Mouse (Mus musculus) spleen, adult 2 months (tissue): ENCODE data around the gene Arhgdib. TPM values are rescaled to one million over a fixed set of nuclear protein-coding genes. Genes with fewer than 3 reads are reported as not detected.

Experiments
- DNase-seq, 2 experiments: peaks; one replicate each; pipeline versions ENCODE4 v3.0.0 to v3.0.0-alpha.2; 2012 to 2021; ENCODE audit warnings: low spot score in 2 of 2, low read depth in 1 of 2
- H3K27ac ChIP-seq: fragments of 200-500 bp; 2 replicates; pipeline ENCODE4 v1.5.1; 2012; ENCODE audit warnings: low read length, inconsistent platforms; ENCODE audit not compliant: insufficient read depth
- H3K27me3 ChIP-seq: fragments of 200-500 bp; 2 replicates; pipeline ENCODE4 v1.6.1; 2012; ENCODE audit warnings: mild to moderate bottlenecking, moderate library complexity, low read length, inconsistent platforms; ENCODE audit not compliant: control insufficient read depth, insufficient read depth
- H3K36me3 ChIP-seq: fragments of 200-500 bp; 2 replicates; pipeline ENCODE4 v1.6.1; 2012; ENCODE audit warnings: mild to moderate bottlenecking, low read length, inconsistent platforms; ENCODE audit not compliant: control insufficient read depth, insufficient read depth
- H3K4me1 ChIP-seq: fragments of 200-500 bp; 2 replicates; pipeline ENCODE4 v1.6.1; 2011; ENCODE audit warnings: inconsistent platforms; ENCODE audit not compliant: control insufficient read depth, insufficient read depth, insufficient read length
- H3K4me3 ChIP-seq: fragments of 200-500 bp; 2 replicates; pipeline ENCODE4 v1.5.1; 2011; ENCODE audit warnings: mild to moderate bottlenecking, inconsistent platforms; ENCODE audit not compliant: insufficient read depth, insufficient read length; ENCODE audit errors: extremely low read depth
- CTCF ChIP-seq: fragments of 200-500 bp; IDR thresholded peaks from 2 replicates; pipeline ENCODE4 v1.5.1; 2011; ENCODE audit warnings: mild to moderate bottlenecking, inconsistent platforms; ENCODE audit not compliant: insufficient read depth, insufficient read length, insufficient replicate concordance; ENCODE audit errors: extremely low read depth
- POLR2A ChIP-seq: fragments of 200-500 bp; IDR thresholded peaks from 2 replicates; pipeline ENCODE4 v1.6.1; 2011; ENCODE audit warnings: low read depth, low read length, inconsistent platforms
- WGBS: fragments of 180-500 bp; shearing (Covaris S2); methylation state at CpG from one replicate; pipeline ENCODE4 v1.1.7; 2018; 5-methylcytosine and 5-hydroxymethylcytosine counted together
- polyA plus RNA-seq: library from polyadenylated mRNA; depleted of rRNA; stranded (reverse); fragments of >200 nt; gene quantifications from 2 replicates; pipeline ENCODE4 v1.2.3, GENCODE M21; 2012

The Arhgdib gene
- polyA plus RNA-seq, 1 experiment = 386 TPM

- peaks cover 19% of the 10 kb centered on the region; the same call in 1 of the 2 replicates for H3K4me1 ChIP-seq
- 44% methylated on average over 9 of the region's 9 CpGs for WGBS
- H3K27ac ChIP-seq = 0 out of 2 replicates have a peak overlapping the region, but pooled peaks have one; percentile 10
- no peak overlapping the region for H3K4me3 ChIP-seq
- TF ChIP-seq CTCF = no peak
- TF ChIP-seq POLR2A = no peak
- DNase-seq = no peak
- H3K27me3 ChIP-seq = no peaks in the 10 kb centered on the region
- no peaks in the 10 kb centered on the region for H3K36me3 ChIP-seq
Measured at GRCm38 (mm10) chr6:136942280-136942679, 581 bp upstream of the Arhgdib start.

GRCm38 (mm10) chr6:136940188-136940960 is 1.3 kb downstream of the Arhgdib start:
- peaks cover 16% of the 10 kb centered on the region; the same call in 1 of the 2 replicates for H3K4me1 ChIP-seq
- peak overlapping the region; percentile 90 for H3K4me3 ChIP-seq
- no peak for TF ChIP-seq POLR2A
- TF ChIP-seq CTCF = no peak; the same call in 1 of the 2 replicates
- peaks cover 8% of the 10 kb centered on the region; the same call in 1 of the 2 replicates for H3K36me3 ChIP-seq
- WGBS = 9% methylated on average over 11 of the region's 11 CpGs
- peak overlapping the region; percentile 100 for H3K27ac ChIP-seq
- DNase-seq = peak in 1 of 2 experiments; percentile 24
- no peaks in the 10 kb centered on the region for H3K27me3 ChIP-seq

DNA sequence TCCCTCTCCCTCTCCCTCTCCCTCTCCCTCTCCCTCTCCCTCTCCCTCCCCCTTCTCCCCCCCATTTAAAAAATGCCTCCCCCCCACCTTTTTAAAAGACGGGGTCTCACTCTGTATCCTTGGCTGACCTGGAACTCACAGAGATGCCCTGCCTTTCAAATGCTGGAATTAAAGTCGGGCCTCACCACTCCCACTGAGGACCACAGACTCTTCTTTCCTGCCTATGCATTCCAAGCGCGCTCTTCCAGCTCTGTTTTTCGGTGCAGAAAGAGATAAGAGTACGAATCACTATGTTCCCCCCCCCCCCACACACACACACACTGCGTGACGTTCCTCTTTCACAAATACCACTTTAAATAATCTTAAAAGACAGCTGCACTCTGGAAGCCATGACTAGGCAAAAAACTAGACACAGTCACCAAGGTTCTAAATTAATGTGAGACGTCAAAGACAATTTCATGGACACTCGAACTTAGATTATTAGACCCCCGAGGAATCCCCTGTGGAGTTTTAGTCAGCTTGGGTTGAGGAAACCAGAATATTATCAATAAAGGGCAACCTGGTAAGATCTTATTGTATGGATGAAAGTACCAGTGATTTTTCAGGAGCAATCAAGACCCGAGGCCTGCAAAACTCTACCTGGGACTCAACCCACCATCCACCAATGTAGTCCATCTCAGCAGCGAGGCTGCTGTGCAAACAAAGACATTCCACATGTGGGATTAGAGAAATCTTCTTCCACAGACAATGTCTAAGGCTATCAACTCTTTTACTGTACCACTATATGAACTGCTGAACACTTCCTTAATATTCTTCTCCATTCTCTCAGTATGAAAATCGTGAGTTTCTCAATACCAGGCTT is 2.1 kb downstream of the Arhgdib start:
- H3K27ac ChIP-seq = peak overlapping the region; percentile 100
- DNase-seq = no peak
- TF ChIP-seq POLR2A = no peak; the same call in 1 of the 2 replicates
- TF ChIP-seq CTCF = no peak
- peaks cover 19% of the 10 kb centered on the region; the same call in 1 of the 2 replicates for H3K4me1 ChIP-seq
- H3K36me3 ChIP-seq = peaks cover 13% of the 10 kb centered on the region; the same call in 1 of the 2 replicates
- H3K4me3 ChIP-seq = peak overlapping the region; percentile 90
- no peaks in the 10 kb centered on the region for H3K27me3 ChIP-seq
- 7% methylated on average over 14 of the region's 14 CpGs for WGBS

GRCm38 (mm10) chr6:136938331-136939126 is 3.2 kb downstream of the Arhgdib start:
- H3K4me3 ChIP-seq = peak overlapping the region; percentile 90
- peak in 1 of 2 experiments; percentile 60 for DNase-seq
- peaks cover 19% of the 10 kb centered on the region for H3K36me3 ChIP-seq
- H3K4me1 ChIP-seq = peaks cover 17% of the 10 kb centered on the region; the same call in 1 of the 2 replicates
- WGBS = 7% methylated on average over 18 of the region's 18 CpGs
- H3K27me3 ChIP-seq = no peaks in the 10 kb centered on the region
- no peak for TF ChIP-seq CTCF
- no peak for TF ChIP-seq POLR2A
- peak overlapping the region; percentile 91 for H3K27ac ChIP-seq

DNA sequence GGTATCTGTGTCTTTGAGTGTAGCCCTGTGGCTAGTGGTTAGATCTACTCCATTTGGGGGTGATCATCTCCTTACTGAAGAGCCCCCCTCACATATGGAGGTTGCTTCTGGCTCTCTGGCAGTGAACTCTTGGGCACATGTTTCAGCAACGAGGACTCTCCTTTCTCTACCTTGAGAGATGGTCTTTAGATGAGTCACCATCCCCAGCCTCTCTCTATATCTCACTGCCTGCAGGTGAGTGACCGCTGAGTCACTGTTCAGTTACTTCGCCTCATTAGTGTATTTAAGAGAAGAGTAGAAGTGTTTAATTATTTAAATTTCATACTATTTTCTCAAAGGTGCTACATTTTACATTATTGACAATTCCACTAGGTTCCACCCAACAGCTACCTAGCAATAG is 4.6 kb downstream of the Arhgdib start:
- Histone ChIP-seq H3K4me3 (peak overlapping the region; percentile 36), H3K27ac (peak overlapping the region; percentile 60; the same call in 1 of the 2 replicates)

DNA sequence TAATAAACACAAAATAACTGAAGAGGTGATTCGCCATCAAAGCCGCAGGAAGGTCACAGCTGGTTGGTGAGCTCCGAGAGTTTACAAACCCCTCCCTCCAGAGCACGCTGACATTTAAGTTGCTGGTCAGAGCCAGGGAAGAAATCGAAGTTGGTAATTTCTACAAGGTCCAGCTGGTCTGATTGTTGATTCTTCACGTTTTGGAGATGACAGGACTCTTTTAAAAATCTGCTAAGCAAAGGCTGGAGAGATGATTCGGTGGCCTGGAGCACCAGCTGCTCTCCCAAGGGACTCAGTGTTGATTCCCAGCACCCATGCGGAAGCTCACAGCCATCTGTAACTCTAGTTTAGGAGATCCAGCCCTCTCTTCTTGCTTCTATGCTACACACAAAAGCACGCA is 5.3 kb downstream of the Arhgdib start:
- H3K27me3 ChIP-seq = no peaks in the 10 kb centered on the region
- 57% methylated on average over 9 of the region's 9 CpGs for WGBS
- TF ChIP-seq POLR2A (no peak), CTCF (no peak)
- no peak overlapping the region for H3K4me3 ChIP-seq
- DNase-seq = no peak
- peaks cover 36% of the 10 kb centered on the region for H3K36me3 ChIP-seq
- H3K4me1 ChIP-seq = peaks cover 16% of the 10 kb centered on the region; the same call in 1 of the 2 replicates
- no peak overlapping the region for H3K27ac ChIP-seq

More for the DNA sequence above, 4.6 kb downstream of the Arhgdib start:
- WGBS = 52% methylated on average over 3 of the region's 3 CpGs
- H3K36me3 ChIP-seq = peaks cover 29% of the 10 kb centered on the region
- H3K27me3 ChIP-seq = no peaks in the 10 kb centered on the region
- DNase-seq = no peak
- no peak for TF ChIP-seq POLR2A
- TF ChIP-seq CTCF = no peak
- H3K4me1 ChIP-seq = peaks cover 13% of the 10 kb centered on the region; the same call in 1 of the 2 replicates
